Mouse (Mus musculus) liver, embryonic 15.5 days (tissue): ENCODE data around the gene Pknox1. TPM values are rescaled to one million over a fixed set of nuclear protein-coding genes. Genes with fewer than 3 reads are reported as not detected.
"Not testable (repeated sequence)": the region's sequence is repeated elsewhere in the genome, so short reads cannot be mapped to it uniquely, and the experiment has no call there.

Experiments used
- ATAC-seq: fragments of 200-750 bp; cut with Nextera tagmentation; 2 replicates; pipeline ENCODE4 v1.8.0; 2017; ENCODE audit warnings: moderate number of reproducible peaks, mild to moderate bottlenecking, moderate library complexity; ENCODE audit not compliant: insufficient read depth
- H3K27ac ChIP-seq: fragments of 300-500 bp; sonication (generic); replicated peaks from 2 replicates; pipeline ENCODE4 v1.5.1; 2015; ENCODE audit warnings: mild to moderate bottlenecking, inconsistent platforms
- H3K27me3 ChIP-seq: fragments of 300-500 bp; sonication (generic); 2 replicates; pipeline ENCODE4 v1.6.1; 2015; ENCODE audit warnings: mild to moderate bottlenecking, inconsistent platforms
- H3K36me3 ChIP-seq: fragments of 300-500 bp; sonication (generic); replicated peaks from 2 replicates; pipeline ENCODE4 v1.6.1; 2015; ENCODE audit warnings: moderate library complexity, mild to moderate bottlenecking, inconsistent platforms
- H3K4me1 ChIP-seq: fragments of 300-500 bp; sonication (generic); replicated peaks from 2 replicates; pipeline ENCODE4 v1.6.1; 2015; ENCODE audit warnings: inconsistent platforms
- H3K4me2 ChIP-seq: fragments of 300-500 bp; sonication (generic); 2 replicates; pipeline ENCODE4 v1.6.1; 2015; ENCODE audit warnings: moderate library complexity, mild to moderate bottlenecking, inconsistent platforms
- H3K4me3 ChIP-seq: fragments of 300-500 bp; sonication (generic); replicated peaks from 2 replicates; pipeline ENCODE4 v1.5.1; 2015; ENCODE audit warnings: mild to moderate bottlenecking, inconsistent platforms
- H3K9ac ChIP-seq: fragments of 300-500 bp; sonication (generic); 2 replicates; pipeline ENCODE4 v1.6.1; 2015; ENCODE audit warnings: moderate library complexity, mild to moderate bottlenecking, inconsistent platforms
- H3K9me3 ChIP-seq: fragments of 300-500 bp; sonication (generic); replicated peaks from 2 replicates; pipeline ENCODE4 v1.6.1; 2016; ENCODE audit warnings: inconsistent platforms
- WGBS: fragments of 180-500 bp; shearing (Covaris S2); methylation state at CpG from one replicate; pipeline ENCODE4 v1.1.7; 2015; ENCODE audit warnings: mixed read lengths; ENCODE audit not compliant: insufficient replicate concordance; 5-methylcytosine and 5-hydroxymethylcytosine counted together
- polyA plus RNA-seq: library from polyadenylated mRNA; unstranded; fragments of >200 nt; fragmentation: Nextera tagmentation; extraction: Ambion mirVana; gene quantifications from 2 replicates; pipeline ENCODE4 v1.2.1, GENCODE M21; 2015

The Pknox1 gene
- polyA plus RNA-seq, 1 experiment from 2014 or later = 10.1 TPM

DNA sequence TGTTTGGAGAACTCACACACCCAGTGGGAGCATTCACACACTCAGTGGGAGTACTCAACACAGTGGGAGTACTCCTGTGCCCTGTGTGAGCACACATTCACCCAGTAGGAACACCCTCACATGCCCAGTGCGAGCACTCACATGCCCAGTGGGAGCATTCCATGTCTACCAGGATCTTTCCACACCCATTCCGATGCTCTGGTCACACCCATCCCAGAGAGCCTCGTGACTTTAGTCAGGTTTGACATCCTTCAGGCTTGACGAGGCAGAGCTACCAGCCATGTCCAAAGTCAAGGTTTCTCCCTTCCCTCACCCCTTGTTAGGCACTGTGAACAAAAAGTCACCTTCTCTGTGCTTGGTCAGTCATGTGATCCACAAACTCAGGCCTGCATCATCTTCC is 29.2 kb upstream of the Pknox1 start:
- Histone ChIP-seq H3K36me3 (peaks cover 19% of the 10 kb centered on the region), H3K4me2 (no peak overlapping the region), H3K4me1 (0 out of 2 replicates have a peak, but pooled peaks cover 7% of the 10 kb centered on the region), H3K9ac (no peak overlapping the region), H3K4me3 (no peak overlapping the region), H3K9me3 (no peaks in the 10 kb centered on the region), H3K27ac (no peak overlapping the region), H3K27me3 (no peaks in the 10 kb centered on the region)
- ATAC-seq = no peak
- WGBS = 58% methylated on average over 4 of the region's 4 CpGs

DNA sequence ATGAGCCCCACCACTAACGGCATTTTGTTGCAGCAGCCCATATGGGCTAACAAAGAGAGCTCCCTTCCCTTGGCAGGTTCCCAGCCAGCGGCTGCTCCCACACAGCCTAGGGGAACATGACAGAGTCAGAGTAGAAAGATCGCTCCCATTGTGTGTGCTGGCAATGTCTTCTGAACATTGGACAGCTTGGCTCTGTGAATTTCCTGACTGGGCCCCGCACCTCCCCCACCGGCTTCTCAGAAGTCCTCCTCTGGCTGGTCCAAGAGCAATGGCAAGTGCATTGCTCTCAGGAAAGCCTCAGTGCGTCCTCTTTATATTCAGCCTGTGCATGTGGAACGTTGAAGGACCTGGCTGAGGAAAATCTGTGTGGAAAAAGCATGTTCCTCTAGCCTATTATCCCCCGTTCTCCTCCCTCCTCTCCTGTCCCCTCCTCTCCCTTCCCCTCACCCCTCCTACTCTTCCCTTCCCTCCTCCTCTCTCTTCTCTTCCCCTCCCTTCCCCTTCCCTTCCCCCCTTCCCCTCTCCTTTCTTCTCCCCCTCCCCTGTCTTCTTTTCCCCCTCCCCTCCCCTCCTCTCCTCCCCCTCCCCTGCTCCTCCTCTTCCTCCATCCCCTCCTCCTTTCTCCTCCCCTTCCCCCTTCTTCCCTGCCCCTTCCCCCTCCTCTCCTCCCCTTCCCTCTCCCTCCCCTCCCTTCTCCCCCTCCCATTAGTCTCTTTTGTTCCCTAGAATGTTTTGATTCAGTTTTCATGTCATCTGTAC is 28.5 kb upstream of the Pknox1 start:
- H3K27ac ChIP-seq = no peak overlapping the region
- 23% methylated on average over 8 of the region's 8 CpGs for WGBS

DNA sequence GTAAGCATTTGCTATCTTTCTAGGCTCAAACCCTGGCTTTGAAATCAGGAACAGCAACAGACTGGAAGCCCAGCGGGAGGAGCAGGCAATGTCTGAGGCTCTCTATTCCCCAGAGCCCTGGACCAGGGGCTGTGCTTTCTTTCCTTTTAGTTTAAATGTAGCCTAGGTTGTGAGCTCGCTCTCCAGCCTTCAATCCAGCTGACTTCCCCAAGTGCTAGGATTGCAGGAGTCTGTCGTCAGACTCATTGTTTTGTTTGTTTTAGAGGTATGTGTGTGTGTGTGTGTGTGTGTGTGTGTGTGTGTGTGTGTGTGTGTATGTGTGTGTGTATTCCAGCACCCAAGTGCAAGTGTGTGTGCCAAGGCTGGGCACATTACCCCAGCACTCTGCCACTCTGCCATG is 24.4 kb upstream of the Pknox1 start:
- no peak for ATAC-seq
- Histone ChIP-seq H3K9ac (no peak overlapping the region), H3K4me2 (no peak overlapping the region), H3K36me3 (no peaks in the 10 kb centered on the region), H3K9me3 (no peaks in the 10 kb centered on the region), H3K4me1 (0 out of 2 replicates have a peak, but pooled peaks cover 7% of the 10 kb centered on the region), H3K4me3 (no peak overlapping the region), H3K27me3 (no peaks in the 10 kb centered on the region), H3K27ac (no peak overlapping the region)
- WGBS = 49% methylated on average over 3 of the region's 3 CpGs

More for the DNA sequence above, 28.5 kb upstream of the Pknox1 start:
- ATAC-seq = no peak
- peaks cover 12% of the 10 kb centered on the region for H3K36me3 ChIP-seq
- no peak overlapping the region for H3K4me2 ChIP-seq
- H3K4me1 ChIP-seq = 0 out of 2 replicates have a peak, but pooled peaks cover 7% of the 10 kb centered on the region
- no peak overlapping the region for H3K4me3 ChIP-seq
- no peaks in the 10 kb centered on the region for H3K9me3 ChIP-seq
- no peak overlapping the region for H3K9ac ChIP-seq
- no peaks in the 10 kb centered on the region for H3K27me3 ChIP-seq

DNA sequence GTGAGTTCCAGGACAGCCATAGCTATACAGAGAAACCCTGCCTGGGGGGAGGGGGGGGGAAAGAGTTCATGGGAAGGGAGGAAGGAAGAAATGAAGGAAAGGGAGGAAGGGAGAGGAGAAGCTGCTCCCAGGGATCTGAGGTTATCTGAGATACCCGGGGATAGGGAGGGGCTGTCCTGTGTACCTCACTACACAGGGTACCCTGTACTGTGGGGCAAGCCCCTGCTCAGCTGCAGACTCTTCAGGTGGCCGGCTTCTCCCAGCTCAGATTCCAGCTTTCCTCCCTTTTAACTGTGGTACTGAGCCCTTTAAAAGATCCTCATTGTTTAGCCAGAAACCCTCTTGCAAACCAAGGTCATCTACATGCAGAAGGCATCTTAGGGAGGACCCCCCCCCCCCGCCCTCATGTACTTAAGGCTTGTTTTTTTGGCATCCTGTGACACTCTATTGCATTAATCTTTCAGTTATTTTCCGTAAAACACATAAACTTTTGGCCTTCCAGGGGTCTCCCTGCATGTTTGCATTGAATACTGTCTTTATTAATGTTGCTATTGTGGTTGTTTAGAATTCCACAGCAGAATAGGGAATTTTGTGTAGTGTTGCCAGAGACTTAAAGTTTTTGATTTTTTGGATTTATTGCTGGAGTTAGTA is 23.6 kb upstream of the Pknox1 start:
- Histone ChIP-seq H3K27ac (no peak overlapping the region), H3K27me3 (no peaks in the 10 kb centered on the region), H3K9me3 (no peaks in the 10 kb centered on the region), H3K36me3 (no peaks in the 10 kb centered on the region), H3K4me2 (no peak overlapping the region), H3K4me3 (no peak overlapping the region), H3K4me1 (0 out of 2 replicates have a peak, but pooled peaks cover 1% of the 10 kb centered on the region), H3K9ac (no peak overlapping the region)
- ATAC-seq = no peak
- WGBS = 58% methylated on average over 4 of the region's 4 CpGs

DNA sequence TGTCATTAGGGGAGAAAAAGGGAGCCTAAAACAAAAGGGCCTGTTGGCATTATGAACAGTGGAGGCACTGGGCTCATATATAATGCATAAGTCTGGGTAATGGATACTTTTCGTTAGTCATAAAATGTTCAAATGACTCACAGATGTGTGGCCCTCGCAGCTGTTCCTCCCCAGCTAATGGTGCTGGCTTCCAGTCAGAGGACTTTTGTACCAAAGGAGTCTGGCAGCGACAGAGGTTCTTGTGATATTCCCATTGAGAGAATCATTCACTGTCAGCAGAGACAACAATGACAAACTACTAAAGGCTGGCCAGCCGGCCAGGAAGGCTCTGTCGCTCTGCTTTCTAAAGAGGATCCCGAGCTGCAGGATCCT is 23.1 kb upstream of the Pknox1 start:
- WGBS = 60% methylated on average over 6 of the region's 6 CpGs
- ATAC-seq = no peak

DNA sequence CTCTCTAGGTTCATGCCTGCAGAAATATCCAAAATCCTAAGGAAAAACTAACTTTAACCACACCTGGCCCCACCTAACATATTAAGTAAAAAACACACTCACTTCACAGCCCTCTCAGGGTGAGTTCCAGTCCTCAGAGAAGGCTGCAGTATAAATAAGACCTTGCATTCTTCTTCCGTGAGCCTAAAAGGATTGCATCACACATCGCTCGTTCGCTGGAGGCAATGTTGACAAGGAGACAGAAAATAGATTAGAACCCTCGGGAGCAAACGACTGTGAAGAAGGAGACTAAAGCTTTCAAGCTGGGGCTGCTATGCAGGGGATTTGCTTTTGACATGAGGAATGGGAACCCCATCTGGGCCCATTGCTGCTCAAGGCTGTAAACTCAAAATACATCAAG is 21.0 kb upstream of the Pknox1 start:
- no peak overlapping the region for H3K9ac ChIP-seq
- WGBS = 36% methylated on average over 6 of the region's 6 CpGs
- no peak overlapping the region for H3K27ac ChIP-seq
- H3K4me2 ChIP-seq = no peak overlapping the region
- H3K36me3 ChIP-seq = no peaks in the 10 kb centered on the region
- H3K4me1 ChIP-seq = no peaks in the 10 kb centered on the region
- no peak overlapping the region for H3K4me3 ChIP-seq
- no peak for ATAC-seq
- H3K27me3 ChIP-seq = no peaks in the 10 kb centered on the region
- no peaks in the 10 kb centered on the region for H3K9me3 ChIP-seq

More for the DNA sequence above, 23.1 kb upstream of the Pknox1 start:
- Histone ChIP-seq H3K4me3 (no peak overlapping the region), H3K27me3 (no peaks in the 10 kb centered on the region), H3K4me1 (no peaks in the 10 kb centered on the region), H3K27ac (no peak overlapping the region), H3K9ac (no peak overlapping the region), H3K9me3 (no peaks in the 10 kb centered on the region), H3K4me2 (no peak overlapping the region), H3K36me3 (no peaks in the 10 kb centered on the region)

DNA sequence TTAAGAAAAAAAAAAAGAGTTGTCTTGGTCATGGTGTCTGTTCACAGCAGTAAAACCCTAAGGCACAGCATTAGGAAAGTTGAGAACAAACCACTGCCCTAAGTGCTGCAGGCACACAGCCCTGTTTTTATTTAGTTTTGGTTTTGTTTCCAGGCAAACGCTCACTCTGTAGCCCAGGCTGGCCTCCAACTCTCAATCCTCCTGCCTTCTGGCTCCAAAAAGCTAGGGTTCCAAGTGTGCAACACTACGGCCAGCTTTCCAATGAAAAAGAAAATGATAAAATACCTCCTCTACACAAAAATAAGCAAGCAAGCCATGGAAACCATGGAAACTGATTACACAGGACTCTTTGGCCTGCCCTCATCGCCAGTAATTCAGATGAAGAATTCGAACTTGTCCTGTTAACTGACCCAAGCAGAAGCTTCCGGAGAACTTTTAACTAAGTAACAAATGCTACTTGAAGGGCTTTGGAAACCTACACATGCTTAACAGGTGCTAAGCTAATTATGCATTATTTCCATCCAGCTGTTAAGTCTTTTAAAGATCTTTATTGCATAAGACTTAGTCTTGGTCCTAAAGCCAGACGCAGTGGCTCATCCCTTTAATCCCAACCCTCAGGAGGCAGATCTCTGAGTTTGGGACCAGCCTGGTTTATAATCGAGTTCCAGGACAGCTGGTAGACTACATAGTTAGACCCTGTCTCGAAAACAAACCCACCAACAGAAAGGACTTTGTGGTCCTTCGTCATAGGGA is 17.9 kb upstream of the Pknox1 start:
- no peak overlapping the region for H3K27ac ChIP-seq
- no peak for ATAC-seq
- no peaks in the 10 kb centered on the region for H3K4me1 ChIP-seq
- no peaks in the 10 kb centered on the region for H3K27me3 ChIP-seq
- 71% methylated on average over 9 of the region's 9 CpGs for WGBS
- H3K9ac ChIP-seq = no peak overlapping the region
- no peaks in the 10 kb centered on the region for H3K9me3 ChIP-seq
- H3K36me3 ChIP-seq = no peaks in the 10 kb centered on the region
- no peak overlapping the region for H3K4me3 ChIP-seq
- no peak overlapping the region for H3K4me2 ChIP-seq

DNA sequence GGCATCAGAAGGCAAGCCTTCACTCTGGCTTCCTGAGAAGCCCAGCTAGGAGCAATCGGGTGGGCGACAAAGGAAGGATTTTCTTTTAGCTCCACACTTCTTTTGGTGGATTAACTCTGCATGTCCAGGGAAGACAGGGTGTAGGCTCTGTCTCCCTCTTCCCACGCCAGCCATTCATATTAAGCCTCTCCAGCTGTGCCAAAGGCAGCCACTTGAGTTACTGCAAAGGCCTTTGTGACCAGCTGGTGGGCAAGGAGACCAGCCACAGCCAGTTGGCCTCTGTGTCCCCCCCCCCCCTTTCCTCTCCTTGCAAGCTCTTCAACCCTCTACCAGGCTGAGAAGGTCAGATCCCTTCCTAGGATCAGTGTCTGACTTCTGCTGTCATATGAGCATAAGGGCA is 16.6 kb upstream of the Pknox1 start:
- Histone ChIP-seq H3K9ac (no peak overlapping the region), H3K9me3 (no peaks in the 10 kb centered on the region), H3K27me3 (no peaks in the 10 kb centered on the region), H3K4me3 (no peak overlapping the region), H3K4me2 (no peak overlapping the region), H3K4me1 (no peaks in the 10 kb centered on the region), H3K36me3 (no peaks in the 10 kb centered on the region), H3K27ac (no peak overlapping the region)
- no peak for ATAC-seq
- WGBS = 64% methylated on average over 3 of the region's 3 CpGs

DNA sequence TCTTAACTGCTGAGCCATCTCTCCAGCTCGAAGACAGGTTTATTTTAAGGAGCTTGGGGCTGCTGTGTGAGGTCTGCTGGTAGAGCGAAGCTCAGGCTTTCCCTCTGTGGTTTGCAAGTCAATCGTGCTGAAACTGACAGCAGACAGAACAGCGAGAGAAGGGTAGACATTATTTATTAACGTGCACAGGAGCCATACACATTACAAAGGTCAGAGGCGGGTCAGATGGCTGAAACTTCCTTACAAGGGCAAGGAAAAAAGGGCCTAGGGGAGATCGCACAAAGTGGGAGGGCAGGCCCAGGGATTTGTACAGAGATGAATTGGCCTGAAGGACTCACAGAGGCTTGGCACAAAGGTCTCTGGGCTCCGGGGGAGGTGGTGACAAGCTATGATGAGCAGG is 15.1 kb upstream of the Pknox1 start:
- Histone ChIP-seq H3K27ac (no peak overlapping the region), H3K4me3 (no peak overlapping the region), H3K9ac (no peak overlapping the region), H3K27me3 (no peaks in the 10 kb centered on the region), H3K36me3 (no peaks in the 10 kb centered on the region), H3K4me2 (no peak overlapping the region), H3K4me1 (no peaks in the 10 kb centered on the region), H3K9me3 (no peaks in the 10 kb centered on the region)
- 50% methylated on average over 8 of the region's 8 CpGs for WGBS
- ATAC-seq = no peak

DNA sequence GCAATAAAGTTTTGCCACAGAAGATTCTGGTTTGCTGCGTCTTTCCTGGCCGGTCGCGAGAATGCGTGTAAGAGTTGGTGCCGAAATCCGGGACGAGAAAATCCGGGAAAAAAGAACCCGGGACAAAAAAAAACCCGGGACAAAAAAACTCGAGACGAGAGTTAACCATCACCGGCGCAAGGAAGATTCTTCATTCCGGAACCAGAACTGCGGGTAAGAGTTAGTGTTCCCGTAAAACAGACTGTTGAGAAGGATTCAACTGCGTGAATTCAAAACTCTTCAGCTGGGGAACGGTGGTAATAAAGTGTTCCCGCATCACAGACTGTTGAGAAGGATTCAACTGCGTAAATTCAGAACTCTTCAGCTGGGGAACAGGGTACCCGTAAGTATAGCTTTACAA is 11.9 kb upstream of the Pknox1 start:
- H3K4me3 ChIP-seq, H3K27me3 ChIP-seq, H3K27ac ChIP-seq, H3K9ac ChIP-seq, H3K9me3 ChIP-seq, ATAC-seq, H3K4me1 ChIP-seq, H3K4me2 ChIP-seq, H3K36me3 ChIP-seq: not testable (repeated sequence)
- 84% methylated on average over 23 of the region's 23 CpGs for WGBS

DNA sequence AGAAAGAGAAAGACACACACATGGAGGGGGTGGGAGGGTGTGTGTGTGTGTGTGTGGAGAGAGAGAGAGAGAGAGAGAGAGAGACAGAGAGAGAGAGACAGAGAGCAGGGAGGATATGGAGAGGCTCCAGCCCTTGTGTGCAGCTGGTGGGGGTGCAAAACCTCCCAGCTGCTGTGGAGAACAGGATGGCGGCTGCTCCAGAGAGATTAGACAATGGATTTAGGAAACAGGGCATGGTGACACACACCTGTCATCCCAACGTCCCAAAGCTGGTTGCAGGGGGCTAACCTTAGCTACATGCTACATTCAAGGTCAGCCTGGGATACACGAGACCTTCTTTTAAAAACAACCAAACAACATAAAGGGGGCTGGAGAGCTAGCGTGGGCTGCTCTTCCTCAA is 8.3 kb upstream of the Pknox1 start:
- H3K9ac ChIP-seq = no peak overlapping the region
- WGBS = 51% methylated on average over 4 of the region's 4 CpGs
- H3K9me3 ChIP-seq = no peaks in the 10 kb centered on the region

More for the DNA sequence above, 8.3 kb upstream of the Pknox1 start:
- 0 out of 2 replicates have a peak, but pooled peaks cover 5% of the 10 kb centered on the region for H3K4me1 ChIP-seq
- H3K27ac ChIP-seq = no peak overlapping the region
- no peaks in the 10 kb centered on the region for H3K27me3 ChIP-seq
- no peak for ATAC-seq
- no peak overlapping the region for H3K4me3 ChIP-seq
- no peak overlapping the region for H3K4me2 ChIP-seq
- H3K36me3 ChIP-seq = no peaks in the 10 kb centered on the region
